Mouse (Mus musculus) erythroblast, embryonic 14.5 days (primary cell): Measurements from ENCODE around the gene Flad1.

Source experiments
- GATA1 ChIP-seq: IDR thresholded peaks from 2 replicates; pipeline ENCODE4 v1.6.1; 2012; ENCODE audit warnings: low read length, inconsistent platforms, mixed read lengths
- TAL1 ChIP-seq: IDR thresholded peaks from 3 replicates; pipeline ENCODE4 v1.6.1; 2012; ENCODE audit warnings: low read length, inconsistent platforms, mixed read lengths

GRCm38 (mm10) chr3:89425141-89425525 is 13.5 kb upstream of the Flad1 start:
- TF ChIP-seq GATA1 (no peak), TAL1 (no peak)
